Mouse (Mus musculus) retina, postnatal 7 days (tissue): ENCODE data around the gene Galnt4.
A peak's percentile ranks its signal among the peaks of the same experiment; 100 is the strongest.
"Not testable (repeated sequence)": the region's sequence is repeated elsewhere in the genome, so short reads cannot be mapped to it uniquely, and the experiment has no call there.

Experiments
- DNase-seq: peaks from one replicate; pipeline ENCODE4 v3.0.0-alpha.2; 2012; ENCODE audit warnings: low read depth, low spot score

Gene Galnt4

GRCm38 (mm10) chr10:99156808-99157207 lies 48.8 kb downstream of the Galnt4 start:
- DNase-seq: no peak

DNA sequence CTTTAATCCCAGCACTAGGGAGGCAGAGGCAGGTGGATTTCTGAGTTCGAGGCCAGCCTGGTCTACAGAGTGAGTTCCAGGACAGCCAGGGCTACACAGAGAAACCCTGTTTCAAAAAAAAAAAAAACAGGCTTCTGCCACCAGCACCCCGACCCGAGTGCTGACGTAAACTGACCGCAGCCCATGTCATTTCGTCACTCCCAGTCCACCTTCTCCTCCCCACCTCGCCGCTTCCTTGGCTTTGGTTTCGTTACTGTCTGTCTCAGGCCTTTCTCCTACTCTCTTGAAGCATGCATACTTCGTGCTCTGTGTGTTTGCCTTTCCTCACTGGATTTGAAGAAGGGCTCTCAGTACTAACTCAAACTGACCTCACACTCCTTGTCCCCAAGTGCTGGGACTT lies 49.7 kb downstream of the Galnt4 start:
- not testable (repeated sequence) for DNase-seq

DNA sequence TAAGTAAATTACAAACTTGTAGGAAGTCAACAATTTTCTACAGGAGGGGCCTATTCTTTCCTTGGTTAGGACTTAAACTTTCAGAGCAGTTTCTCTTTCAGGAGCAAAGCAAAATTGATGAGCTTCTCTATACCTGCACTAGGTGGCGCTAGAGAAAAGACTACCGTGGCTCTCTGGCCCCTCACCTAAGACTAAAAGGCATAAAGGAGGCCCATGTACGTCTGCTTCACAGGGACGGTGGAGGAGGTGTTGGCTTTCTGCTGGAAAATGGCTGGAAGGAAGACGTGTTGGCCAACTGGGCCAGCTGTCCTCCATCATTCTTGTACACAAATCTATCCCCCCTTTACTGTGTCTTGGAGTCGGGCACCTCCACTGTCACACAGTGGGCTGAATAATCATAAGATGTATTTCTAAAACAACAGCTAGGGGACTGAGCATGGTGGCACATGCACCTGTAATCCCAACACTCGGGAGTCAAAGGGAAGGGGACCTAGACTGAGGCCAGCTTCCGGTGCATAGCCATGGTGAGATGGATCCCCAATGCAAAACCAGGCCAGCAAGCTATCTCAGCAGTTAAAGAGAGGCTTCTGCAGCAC lies 54.1 kb downstream of the Galnt4 start:
- DNase-seq: peak; percentile 27
